Mouse (Mus musculus) lung, embryonic 14.5 days (tissue): Measurements from ENCODE around the gene Pla2g5. TPM values are rescaled to one million over a fixed set of nuclear protein-coding genes. Genes with fewer than 3 reads are reported as not detected.

Source experiments
- ATAC-seq: fragments of 200-750 bp; cut with Nextera tagmentation; 2 replicates; pipeline ENCODE4 v1.8.0; 2017; ENCODE audit warnings: mild to moderate bottlenecking, moderate TSS enrichment, moderate library complexity; ENCODE audit not compliant: insufficient read depth
- DNase-seq: peaks from one replicate; pipeline ENCODE4 v3.0.0-alpha.2; 2015
- H3K27ac ChIP-seq: fragments of 300-500 bp; sonication (generic); 2 replicates; pipeline ENCODE4 v1.5.1; 2014; ENCODE audit warnings: low read depth, mild to moderate bottlenecking, moderate library complexity
- H3K27me3 ChIP-seq: fragments of 300-500 bp; sonication (generic); 2 replicates; pipeline ENCODE4 v1.6.1; 2014; ENCODE audit warnings: low read length, control low read depth; ENCODE audit not compliant: insufficient read depth
- H3K36me3 ChIP-seq: fragments of 300-500 bp; sonication (generic); 2 replicates; pipeline ENCODE4 v1.6.1; 2014; ENCODE audit warnings: control low read depth; ENCODE audit not compliant: insufficient read depth
- H3K4me1 ChIP-seq: fragments of 300-500 bp; sonication (generic); 2 replicates; pipeline ENCODE4 v1.6.1; 2014; ENCODE audit warnings: antibody characterized with exemption, control low read depth; ENCODE audit not compliant: insufficient read depth
- H3K4me2 ChIP-seq: fragments of 300-500 bp; sonication (generic); 2 replicates; pipeline ENCODE4 v1.6.1; 2014; ENCODE audit warnings: mild to moderate bottlenecking
- H3K4me3 ChIP-seq: fragments of 300-500 bp; sonication (generic); 2 replicates; pipeline ENCODE4 v1.5.1; 2014; ENCODE audit warnings: low read depth, low read length
- H3K9ac ChIP-seq: fragments of 300-500 bp; sonication (generic); 2 replicates; pipeline ENCODE4 v1.6.1; 2014
- H3K9me3 ChIP-seq: fragments of 300-500 bp; sonication (generic); 2 replicates; pipeline ENCODE4 v1.6.1; 2016; ENCODE audit warnings: low read depth, low read length, control low read depth
- CTCF ChIP-seq: IDR thresholded peaks from 2 replicates; pipeline ENCODE4 v1.5.1; 2016; ENCODE audit warnings: antibody characterized with exemption, low read depth
- WGBS: fragments of 180-500 bp; shearing (Covaris S2); extraction: QIAGEN DNeasy Blood & Tissue Kit; methylation state at CpG from one replicate; pipeline ENCODE4 v1.1.7; 2014; 5-methylcytosine and 5-hydroxymethylcytosine counted together
- polyA plus RNA-seq: library from polyadenylated mRNA; unstranded; fragments of >200 nt; fragmentation: Nextera tagmentation; extraction: Ambion mirVana; gene quantifications from 2 replicates; pipeline ENCODE4 v1.2.1, GENCODE M21; 2014

Pla2g5 gene
- polyA plus RNA-seq, 1 experiment from 2014 or later = 0.61 TPM

GRCm38 (mm10) chr4:138797217-138797570, 66.1 kb downstream of the Pla2g5 start:
- Histone ChIP-seq H3K4me1 (peaks cover 3% of the 10 kb centered on the region; the same call in 1 of the 2 replicates), H3K27ac (no peak overlapping the region), H3K9me3 (no peaks in the 10 kb centered on the region), H3K9ac (no peak overlapping the region), H3K4me2 (no peak overlapping the region), H3K27me3 (no peaks in the 10 kb centered on the region), H3K36me3 (no peaks in the 10 kb centered on the region), H3K4me3 (no peak overlapping the region)
- 62% methylated on average over 4 of the region's 4 CpGs for WGBS
- DNase-seq (peak; percentile 24), ATAC-seq (no peak)
- no peak for TF ChIP-seq CTCF

- peaks cover 3% of the 10 kb centered on the region; the same call in 1 of the 2 replicates for H3K4me1 ChIP-seq
- no peak overlapping the region for H3K9ac ChIP-seq
- WGBS = 26% methylated on average over 6 of the region's 6 CpGs
- TF ChIP-seq CTCF = no peak
- no peaks in the 10 kb centered on the region for H3K9me3 ChIP-seq
- H3K27ac ChIP-seq = no peak overlapping the region
- no peaks in the 10 kb centered on the region for H3K27me3 ChIP-seq
- no peak for ATAC-seq
- DNase-seq = peak; percentile 51
- H3K4me2 ChIP-seq = no peak overlapping the region
- no peaks in the 10 kb centered on the region for H3K36me3 ChIP-seq
- H3K4me3 ChIP-seq = no peak overlapping the region
Measured at GRCm38 (mm10) chr4:138796513-138797216, 66.6 kb downstream of the Pla2g5 start.

- no peak overlapping the region for H3K27ac ChIP-seq
- H3K4me3 ChIP-seq = no peak overlapping the region
- no peak for DNase-seq
- no peaks in the 10 kb centered on the region for H3K36me3 ChIP-seq
- H3K4me2 ChIP-seq = no peak overlapping the region
- no peak overlapping the region for H3K9ac ChIP-seq
- no peaks in the 10 kb centered on the region for H3K9me3 ChIP-seq
- ATAC-seq = no peak
- no peaks in the 10 kb centered on the region; the same call in 1 of the 2 replicates for H3K4me1 ChIP-seq
- H3K27me3 ChIP-seq = no peaks in the 10 kb centered on the region
- 87% methylated on average over 6 of the region's 6 CpGs for WGBS
- TF ChIP-seq CTCF = no peak
Measured at GRCm38 (mm10) chr4:138794344-138794743, 68.9 kb downstream of the Pla2g5 start.

- Histone ChIP-seq H3K4me3 (no peak overlapping the region), H3K27me3 (no peaks in the 10 kb centered on the region), H3K9me3 (no peaks in the 10 kb centered on the region), H3K9ac (no peak overlapping the region), H3K4me2 (no peak overlapping the region), H3K27ac (no peak overlapping the region), H3K4me1 (no peaks in the 10 kb centered on the region; the same call in 1 of the 2 replicates), H3K36me3 (no peaks in the 10 kb centered on the region)
- 51% methylated on average over 2 of the region's 2 CpGs for WGBS
- peak; percentile 76 for TF ChIP-seq CTCF
- DNase-seq (peak; percentile 59), ATAC-seq (peak; percentile 24; the same call in 1 of the 2 replicates)
Measured at GRCm38 (mm10) chr4:138793276-138793675, 70.0 kb downstream of the Pla2g5 start.

GRCm38 (mm10) chr4:138792599-138792998, 70.7 kb downstream of the Pla2g5 start:
- Histone ChIP-seq H3K4me1 (no peaks in the 10 kb centered on the region; the same call in 1 of the 2 replicates), H3K27ac (no peak overlapping the region), H3K9me3 (no peaks in the 10 kb centered on the region), H3K4me3 (no peak overlapping the region), H3K9ac (no peak overlapping the region), H3K27me3 (no peaks in the 10 kb centered on the region), H3K4me2 (no peak overlapping the region), H3K36me3 (no peaks in the 10 kb centered on the region)
- peak; percentile 73 for DNase-seq
- TF ChIP-seq CTCF = no peak
- 16% methylated on average over 9 of the region's 9 CpGs for WGBS
- ATAC-seq = no peak

GRCm38 (mm10) chr4:138791452-138791851, 71.8 kb downstream of the Pla2g5 start:
- no peaks in the 10 kb centered on the region for H3K9me3 ChIP-seq
- no peaks in the 10 kb centered on the region; the same call in 1 of the 2 replicates for H3K4me1 ChIP-seq
- no peak overlapping the region for H3K4me3 ChIP-seq
- H3K36me3 ChIP-seq = no peaks in the 10 kb centered on the region
- H3K27ac ChIP-seq = no peak overlapping the region
- no peak for ATAC-seq
- TF ChIP-seq CTCF = no peak
- peak; percentile 20 for DNase-seq
- no peak overlapping the region for H3K4me2 ChIP-seq
- H3K27me3 ChIP-seq = no peaks in the 10 kb centered on the region
- 39% methylated on average over 6 of the region's 6 CpGs for WGBS
- H3K9ac ChIP-seq = no peak overlapping the region

GRCm38 (mm10) chr4:138788381-138788780, 74.9 kb downstream of the Pla2g5 start:
- Histone ChIP-seq H3K9ac (no peak overlapping the region), H3K4me3 (no peak overlapping the region), H3K4me2 (no peak overlapping the region), H3K4me1 (no peaks in the 10 kb centered on the region; the same call in 1 of the 2 replicates), H3K9me3 (no peaks in the 10 kb centered on the region), H3K27ac (no peak overlapping the region), H3K27me3 (no peaks in the 10 kb centered on the region), H3K36me3 (no peaks in the 10 kb centered on the region)
- no peak for TF ChIP-seq CTCF
- no peak for DNase-seq
- ATAC-seq = no peak
- WGBS = 71% methylated on average over 4 of the region's 4 CpGs
